In the genomic region with DNA sequence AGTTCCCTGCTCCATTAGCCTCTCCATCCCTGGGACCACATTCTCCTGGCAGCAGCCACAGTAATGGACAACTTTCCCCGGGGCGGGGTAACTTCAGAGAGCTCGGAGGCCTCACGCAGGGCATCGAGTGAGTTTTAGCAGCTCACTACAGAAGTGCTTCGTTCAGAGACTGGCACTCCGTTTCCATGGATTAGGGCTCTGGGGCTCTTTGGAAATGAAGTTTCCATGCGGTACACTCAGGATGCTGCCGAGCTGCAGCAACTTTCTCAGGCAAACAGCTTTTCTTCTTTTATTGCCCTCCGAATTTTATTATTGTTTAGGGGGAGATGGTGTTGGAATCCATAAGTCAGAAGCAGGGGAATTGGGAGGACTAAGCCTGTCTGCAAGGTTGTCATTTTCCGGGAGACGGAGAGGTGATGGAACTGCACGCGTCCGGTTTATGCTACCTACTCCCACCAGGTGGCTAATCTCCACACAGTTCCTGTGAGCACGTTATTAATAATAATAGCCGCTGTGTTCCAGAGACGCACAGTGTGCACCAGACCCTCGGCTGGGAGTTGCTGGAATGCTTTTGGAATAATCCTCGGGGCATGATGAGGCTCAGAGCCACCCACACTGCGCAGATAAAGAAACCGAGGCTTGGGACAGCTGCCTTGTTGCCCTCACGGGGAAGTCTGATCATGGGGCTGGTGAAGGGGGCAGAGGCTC, we compare ENCODE assay signal across 11 mouse cellular contexts.
DNase-seq lines count a peak whose midpoint lies in the region; ATAC-seq and TF ChIP-seq lines count a peak whose summit lies in the region.
"Had no signal": no experiment of that assay in that cellular context is flagged by ENCODE, and none has a peak within 500 bp of the region (broad histone marks: within the 10 kb centered on the region; RNA-seq: fewer than 3 reads in every experiment).

No protein-coding gene starts in this region.

- no peaks in the 10 kb centered on the region for H3K4me1 ChIP-seq in heart, embryonic 11.5 days (ENCODE audit: control insufficient read depth, insufficient read depth, low read length)
- H3K4me1 ChIP-seq in forebrain, postnatal 0 days (ENCODE audit: insufficient read depth): no peaks in the 10 kb centered on the region
- H3K4me1 ChIP-seq in midbrain, embryonic 12.5 days: peaks cover 11% of the 10 kb centered on the region; the same call in 1 of the 2 replicates

- no peaks in the 10 kb centered on the region for H3K9me3 ChIP-seq in heart, embryonic 11.5 days (replicated peaks; ENCODE audit: control insufficient read depth, low read length)
- no peaks in the 10 kb centered on the region for H3K9me3 ChIP-seq in forebrain, postnatal 0 days (ENCODE audit: low read length)
- H3K9me3 ChIP-seq in midbrain, embryonic 12.5 days: no peaks in the 10 kb centered on the region

- peak overlapping the region; percentile 37 for H3K4me2 ChIP-seq in heart, embryonic 11.5 days
- 0 out of 2 replicates have a peak overlapping the region, but pooled peaks have one; percentile 15 for H3K4me2 ChIP-seq in forebrain, postnatal 0 days (ENCODE audit: low read depth)
- peak overlapping the region; percentile 18 for H3K4me2 ChIP-seq in midbrain, embryonic 12.5 days (replicated peaks)

- no peak overlapping the region for H3K9ac ChIP-seq in heart, embryonic 11.5 days (ENCODE audit: low read depth, low read length)
- H3K9ac ChIP-seq in forebrain, postnatal 0 days: no peak overlapping the region
- no peak overlapping the region for H3K9ac ChIP-seq in midbrain, embryonic 12.5 days (replicated peaks)

- H3K36me3 ChIP-seq in heart, embryonic 11.5 days (ENCODE audit: control insufficient read depth, insufficient read depth, low read length): no peaks in the 10 kb centered on the region
- H3K36me3 ChIP-seq in forebrain, postnatal 0 days (ENCODE audit: insufficient read depth): no peaks in the 10 kb centered on the region
- no peaks in the 10 kb centered on the region for H3K36me3 ChIP-seq in midbrain, embryonic 12.5 days

- DNase-seq in heart, postnatal 10 days: no peak
- DNase-seq in brain, embryonic 14.5 days (ENCODE audit: low read depth): peak; percentile 43
- peak; percentile 43 for DNase-seq in forebrain, postnatal 0 days
- no peak for DNase-seq in frontal cortex, postnatal 10 days (ENCODE audit: low spot score in 2 of 2)
- DNase-seq in thymus, postnatal 0 days (ENCODE audit: low spot score): no peak
- DNase-seq: gastrocnemius, adult 2 months; kidney, postnatal 10 days had no signal

- peaks cover 15% of the 10 kb centered on the region for H3K27me3 ChIP-seq in heart, embryonic 11.5 days (ENCODE audit: control insufficient read depth, insufficient read depth, low read length)
- H3K27me3 ChIP-seq in forebrain, postnatal 0 days (ENCODE audit: insufficient read depth, low read length): no peaks in the 10 kb centered on the region
- peaks cover 6% of the 10 kb centered on the region for H3K27me3 ChIP-seq in midbrain, embryonic 12.5 days

- no peak for TF ChIP-seq POLR2A in brain, embryonic 14.5 days (IDR thresholded peaks at IDR 0.05; ENCODE audit: borderline replicate concordance, extremely low read depth, insufficient read depth, insufficient read length, poor library complexity, severe bottlenecking)

- TF ChIP-seq CTCF in brain, embryonic 14.5 days (IDR thresholded peaks at IDR 0.05; ENCODE audit: borderline replicate concordance, extremely low read depth, insufficient read depth, insufficient read length): peak; percentile 37; the same call in 1 of the 2 replicates
- peak; percentile 20; the same call in 1 of the 2 replicates for TF ChIP-seq CTCF in forebrain, postnatal 0 days (IDR thresholded peaks at IDR 0.05; ENCODE audit: low read depth)

- H3K27ac ChIP-seq in heart, embryonic 11.5 days (ENCODE audit: low read depth, low read length): no peak overlapping the region
- no peak overlapping the region for H3K27ac ChIP-seq in forebrain, postnatal 0 days (ENCODE audit: low read depth, low read length)
- no peak overlapping the region for H3K27ac ChIP-seq in midbrain, embryonic 12.5 days (replicated peaks)
- H3K27ac ChIP-seq: gastrocnemius, adult 2 months had no signal

- intact Hi-C loops in heart, postnatal 10 days (cut with DNase I): no loop called here

- 37% methylated on average over 23 of the region's 23 CpGs for WGBS in heart, embryonic 11.5 days (ENCODE audit: insufficient replicate concordance)
- WGBS in forebrain, postnatal 0 days: 35% methylated on average over 23 of the region's 23 CpGs
- 40% methylated on average over 23 of the region's 23 CpGs for WGBS in midbrain, embryonic 12.5 days

- no peak overlapping the region for H3K4me3 ChIP-seq in heart, embryonic 11.5 days (ENCODE audit: low read depth, low read length)
- H3K4me3 ChIP-seq in forebrain, postnatal 0 days (ENCODE audit: low read depth, low read length): no peak overlapping the region
- H3K4me3 ChIP-seq in midbrain, embryonic 12.5 days: no peak overlapping the region
- H3K4me3 ChIP-seq: gastrocnemius, adult 2 months had no signal

- ATAC-seq in heart, embryonic 11.5 days (replicated peaks; ENCODE audit: insufficient number of reproducible peaks, low FRiP score, low TSS enrichment): no peak
- ATAC-seq in forebrain, postnatal 0 days: no peak
- ATAC-seq in midbrain, embryonic 12.5 days (ENCODE audit: low FRiP score, low read depth): no peak
- no peak for ATAC-seq in frontal cortex, adult (ENCODE audit: low TSS enrichment)
- ATAC-seq: CD4-positive, CD25-positive, alpha-beta regulatory T cell, adult 4 months had no signal

Comparison
In these comparisons a context has a peak if more than half of its experiments do, and no peak if none do; other contexts are left out.
1. DNase-seq: peak in brain, embryonic 14.5 days (single experiment) and forebrain, postnatal 0 days (single experiment); none in heart, postnatal 10 days (0 of 2), frontal cortex, postnatal 10 days (0 of 2) and thymus, postnatal 0 days (single experiment).
2. Peak in every context shown above with its lines, with median percentiles within 50 percentile points of each other: H3K4me2 ChIP-seq.